9 mouse cellular contexts compared by ENCODE assay signal in genomic region chr8:13667917-13668316, GRCm38 (mm10). TPM values are rescaled to one million over a fixed set of nuclear protein-coding genes. Genes with fewer than 3 reads are reported as not detected.
DNase-seq lines count a peak whose midpoint lies in the region; ATAC-seq and TF ChIP-seq lines count a peak whose summit lies in the region.
"Had no signal": no experiment of that assay in that cellular context is flagged by ENCODE, and none has a peak within 500 bp of the region (broad histone marks: within the 10 kb centered on the region; RNA-seq: fewer than 3 reads in every experiment).

No protein-coding gene starts in this region.

- WGBS in kidney, postnatal 0 days: 72% methylated on average over 4 of the region's 4 CpGs
- WGBS in liver, embryonic 15.5 days (ENCODE audit: insufficient replicate concordance): 75% methylated on average over 4 of the region's 4 CpGs

- DNase-seq in kidney, postnatal 0 days (ENCODE audit: low spot score): peak; percentile 68
- no peak for DNase-seq in kidney, postnatal 14 days
- DNase-seq in MEL (ENCODE audit: low read depth, low spot score): peak; percentile 43
- DNase-seq in embryo, embryonic 9.5 days (ENCODE audit: extremely low spot score): peak; percentile 17
- DNase-seq in urinary bladder, postnatal 25 days (ENCODE audit: low spot score): no peak

- no peak overlapping the region for H3K4me3 ChIP-seq in kidney, postnatal 0 days (replicated peaks; ENCODE audit: low read depth, low read length)
- no peak overlapping the region for H3K4me3 ChIP-seq in MEL (ENCODE audit: control insufficient read depth in 1 of 2, insufficient read depth in 1 of 2, low read depth in 2 of 2, low read length in 2 of 2)
- no peak overlapping the region for H3K4me3 ChIP-seq in liver, embryonic 15.5 days (replicated peaks)

- no peaks in the 10 kb centered on the region for H3K9me3 ChIP-seq in kidney, postnatal 0 days (replicated peaks; ENCODE audit: low read length)
- H3K9me3 ChIP-seq in MEL (replicated peaks; ENCODE audit: insufficient read depth, low read length): no peaks in the 10 kb centered on the region
- H3K9me3 ChIP-seq in liver, embryonic 15.5 days (replicated peaks): no peaks in the 10 kb centered on the region

- no peak for TF ChIP-seq POLR2A in MEL (IDR thresholded peaks at IDR 0.05; ENCODE audit: control insufficient read depth in 1 of 2, insufficient read depth in 1 of 2, low read depth in 1 of 2, low read length in 2 of 2, poor library complexity in 1 of 2)

- no peak overlapping the region for H3K9ac ChIP-seq in kidney, postnatal 0 days (ENCODE audit: low read depth, low read length)
- H3K9ac ChIP-seq in MEL (ENCODE audit: control insufficient read depth, low read depth, low read length, poor library complexity, severe bottlenecking): no peak overlapping the region
- no peak overlapping the region for H3K9ac ChIP-seq in liver, embryonic 15.5 days

- no peak for TF ChIP-seq EP300 in MEL (IDR thresholded peaks at IDR 0.05; ENCODE audit: low read depth in 1 of 2, low read length in 2 of 2)

- H3K27me3 ChIP-seq in kidney, postnatal 0 days (ENCODE audit: insufficient read depth, low read length): no peaks in the 10 kb centered on the region
- no peaks in the 10 kb centered on the region for H3K27me3 ChIP-seq in MEL (ENCODE audit: control insufficient read depth in 1 of 2, insufficient read depth in 2 of 2, low read length in 2 of 2)
- no peaks in the 10 kb centered on the region for H3K27me3 ChIP-seq in liver, embryonic 15.5 days

- peaks cover 13% of the 10 kb centered on the region for H3K4me1 ChIP-seq in kidney, postnatal 0 days (replicated peaks; ENCODE audit: insufficient read depth, low read length)
- peaks cover 13 to 21% of the 10 kb centered on the region in 2 experiments for H3K4me1 ChIP-seq in MEL (ENCODE audit: control insufficient read depth in 1 of 2, insufficient read depth in 2 of 2, low read length in 2 of 2)
- H3K4me1 ChIP-seq in liver, embryonic 15.5 days (replicated peaks): peaks cover 47% of the 10 kb centered on the region

- H3K36me3 ChIP-seq in kidney, postnatal 0 days (ENCODE audit: insufficient read depth, low read length): no peaks in the 10 kb centered on the region
- H3K36me3 ChIP-seq in MEL (ENCODE audit: control insufficient read depth in 1 of 2, insufficient read depth in 2 of 2, low read length in 2 of 2): peaks cover 0 to 20% of the 10 kb centered on the region in 2 experiments; a peak in 2 of 4 replicates
- H3K36me3 ChIP-seq in liver, embryonic 15.5 days (replicated peaks): no peaks in the 10 kb centered on the region

- peak overlapping the region; percentile 83 for H3K27ac ChIP-seq in kidney, postnatal 0 days
- no peak overlapping the region for H3K27ac ChIP-seq in MEL (ENCODE audit: control insufficient read depth, low read depth, low read length)
- H3K27ac ChIP-seq in liver, embryonic 15.5 days (replicated peaks): 0 out of 2 replicates have a peak overlapping the region, but pooled peaks have one; percentile 4

- peaks cover 7% of the 10 kb centered on the region; the same call in 1 of the 2 replicates for H3K79me2 ChIP-seq in MEL (ENCODE audit: control insufficient read depth, insufficient read depth, low read length, poor library complexity)

- H3K4me2 ChIP-seq in kidney, postnatal 0 days (ENCODE audit: low read length): no peak overlapping the region
- no peak overlapping the region for H3K4me2 ChIP-seq in liver, embryonic 15.5 days

- peak; percentile 57; the same call in 1 of the 2 replicates for ATAC-seq in kidney, postnatal 0 days (replicated peaks; ENCODE audit: low FRiP score, low read depth)
- no peak for ATAC-seq in liver, embryonic 15.5 days (ENCODE audit: insufficient read depth)
- no peak for ATAC-seq in CD4-positive, CD25-positive, alpha-beta regulatory T cell, adult 4 months
- ATAC-seq: midbrain, embryonic 16.5 days had no signal

- TF ChIP-seq CTCF in kidney, postnatal 0 days (IDR thresholded peaks at IDR 0.05; ENCODE audit: low read depth): peak; percentile 64
- peak in 2 of 3 experiments; percentile 22 to 30; a peak in 2 of 6 replicates for TF ChIP-seq CTCF in MEL (IDR thresholded peaks at IDR 0.05 in 2 of 3, conservative IDR thresholded peaks at IDR 0.05 in 1 of 3; ENCODE audit: control insufficient read depth in 1 of 3, insufficient read depth in 1 of 3, low read depth in 2 of 3, low read length in 3 of 3, poor library complexity in 1 of 3, severe bottlenecking in 1 of 3)

- TF ChIP-seq RAD21 in MEL (IDR thresholded peaks at IDR 0.05; ENCODE audit: low read depth, low read length): no peak

TF ChIP-seq in MEL, 35 proteins besides CTCF, POLR2A, EP300 and RAD21:
- TF ChIP-seq USF2 (IDR thresholded peaks at IDR 0.05; ENCODE audit: borderline replicate concordance in 1 of 2, insufficient read depth in 1 of 2, low read depth in 1 of 2, low read length in 2 of 2) (no peak), USF1 (IDR thresholded peaks at IDR 0.05; ENCODE audit: low read depth, low read length) (no peak), ETS1 (IDR thresholded peaks at IDR 0.05; ENCODE audit: low read depth, low read length) (no peak), CHD1 (IDR thresholded peaks at IDR 0.05; ENCODE audit: low read depth, low read length) (no peak), KAT2A (conservative IDR thresholded peaks at IDR 0.05; ENCODE audit: low read depth, low read length) (no peak), MAZ (IDR thresholded peaks at IDR 0.05; ENCODE audit: low read depth, low read length) (no peak), MAX (IDR thresholded peaks at IDR 0.05; ENCODE audit: low read length) (no peak), TBP (IDR thresholded peaks at IDR 0.05; ENCODE audit: low read depth, low read length) (no peak), SIN3A (IDR thresholded peaks at IDR 0.05; ENCODE audit: low read length) (no peak), NRF1 (IDR thresholded peaks at IDR 0.05; ENCODE audit: insufficient read depth, low read depth, low read length, poor library complexity, severe bottlenecking) (no peak), ZC3H11A (IDR thresholded peaks at IDR 0.05; ENCODE audit: low read depth, low read length) (no peak), UBTF (IDR thresholded peaks at IDR 0.05; ENCODE audit: borderline replicate concordance, insufficient read depth, low read depth, low read length) (no peak), ZMIZ1 (IDR thresholded peaks at IDR 0.05; ENCODE audit: low read depth, low read length) (no peak), TAL1 (IDR thresholded peaks at IDR 0.05; ENCODE audit: low read length) (no peak), GATA1 (IDR thresholded peaks at IDR 0.05; ENCODE audit: low read depth, low read length) (no peak), ZKSCAN1 (IDR thresholded peaks at IDR 0.05; ENCODE audit: low read depth, low read length) (no peak), GABPA (IDR thresholded peaks at IDR 0.05; ENCODE audit: low read depth, low read length) (no peak), E2F4 (IDR thresholded peaks at IDR 0.05; ENCODE audit: borderline replicate concordance, low read depth, low read length) (no peak)

RNA-seq across cellular contexts. Expression of gene Rasa3, which starts 9.5 kb away (rescaled TPM):
- 14.0 and 15.6 TPM in 2 replicates for polyA plus RNA-seq in kidney, postnatal 0 days (2015; fragmentation: Nextera tagmentation; extraction: Ambion mirVana)
- 18.3 and 22.4 TPM in 2 replicates for total RNA-seq in MEL (2012; rRNA removed)
- polyA plus RNA-seq in MEL (2012; ENCODE audit: insufficient read depth in 1 of 2, insufficient read length in 2 of 2, low read depth in 1 of 2, low replicate concordance in 2 of 2, missing spikeins in 1 of 2): 10 to 100 TPM in 1 of 2 experiments, not detected in 1; 28.0 TPM
- 16.4 and 19.0 TPM in 2 replicates for polyA plus RNA-seq in liver, embryonic 15.5 days (2015; fragmentation: Nextera tagmentation; extraction: Ambion mirVana)
- polyA plus RNA-seq in CD4-positive, CD25-positive, alpha-beta regulatory T cell, adult 4 months (2017; shearing (Covaris generic)): 100 to 1,000 TPM in 1 of 2 experiments, 10 to 100 TPM in 1; 77.3 to 195 TPM

RNA-seq across cellular contexts. Expression of gene Cfap97d2, which starts 37.8 kb away (rescaled TPM):
- polyA plus RNA-seq in kidney, postnatal 0 days (2015; fragmentation: Nextera tagmentation; extraction: Ambion mirVana): not detected in 2 replicates
- total RNA-seq in MEL (2012; rRNA removed): not detected in 2 replicates
- not detected for polyA plus RNA-seq in MEL (2012; ENCODE audit: insufficient read depth in 1 of 2, insufficient read length in 2 of 2, low read depth in 1 of 2, low replicate concordance in 2 of 2, missing spikeins in 1 of 2)
- 0.12 TPM in 1 of 2 replicates, not detected in the other for polyA plus RNA-seq in liver, embryonic 15.5 days (2015; fragmentation: Nextera tagmentation; extraction: Ambion mirVana)
- not detected for polyA plus RNA-seq in CD4-positive, CD25-positive, alpha-beta regulatory T cell, adult 4 months (2017; shearing (Covaris generic))
- total RNA-seq: common myeloid progenitor, adult 5-6 weeks had no signal

Comparison
In these comparisons a context has a peak if more than half of its experiments do, and no peak if none do; other contexts are left out.
1. DNase-seq: peak in kidney, postnatal 0 days (single experiment), MEL (single experiment) and embryo, embryonic 9.5 days (single experiment); none in kidney, postnatal 14 days (single experiment) and urinary bladder, postnatal 25 days (single experiment).